Mouse (Mus musculus) megakaryocyte, embryonic 14.5 days (primary cell): ENCODE measurements around the gene Ostf1.

Source experiments
- FLI1 ChIP-seq: IDR thresholded peaks from 2 replicates; pipeline ENCODE4 v1.6.1; 2012; ENCODE audit warnings: low read length, inconsistent platforms, mixed read lengths
- GATA1 ChIP-seq: IDR thresholded peaks from 3 replicates; pipeline ENCODE4 v1.6.1; 2012; ENCODE audit warnings: mixed read lengths, low read length, inconsistent platforms, borderline replicate concordance

GRCm38 (mm10) chr19:18643411-18643810 lies 11.8 kb upstream of the Ostf1 start:
- TF ChIP-seq GATA1 (no peak), FLI1 (no peak)
